Mouse (Mus musculus) liver, adult 2 months (tissue): ENCODE data around the gene Nmt1. TPM values are rescaled to one million over a fixed set of nuclear protein-coding genes. Genes with fewer than 3 reads are reported as not detected.

Source experiments
- DNase-seq: peaks from one replicate; pipeline ENCODE4 v3.0.0-alpha.2; 2011; ENCODE audit warnings: low read depth, low spot score; ENCODE audit errors: extremely low read depth
- H3K27ac ChIP-seq: fragments of 200-500 bp; replicated peaks from 2 replicates; pipeline ENCODE4 v1.5.1; 2012; ENCODE audit warnings: low read depth, mild to moderate bottlenecking, control low read depth, inconsistent platforms, low read length; ENCODE audit not compliant: insufficient read depth
- H3K27me3 ChIP-seq: fragments of 200-500 bp; 2 replicates; pipeline ENCODE4 v1.6.1; 2012; ENCODE audit warnings: mild to moderate bottlenecking, moderate library complexity, low read length, inconsistent platforms; ENCODE audit not compliant: control insufficient read depth, insufficient read depth
- H3K36me3 ChIP-seq: fragments of 200-500 bp; 2 replicates; pipeline ENCODE4 v1.6.1; 2012; ENCODE audit warnings: low read length, inconsistent platforms; ENCODE audit not compliant: control insufficient read depth, insufficient read depth
- H3K4me1 ChIP-seq: fragments of 200-500 bp; 2 replicates; pipeline ENCODE4 v1.6.1; 2011; ENCODE audit warnings: low read length; ENCODE audit not compliant: control insufficient read depth, insufficient read depth
- H3K4me3 ChIP-seq: fragments of 200-500 bp; 2 replicates; pipeline ENCODE4 v1.5.1; 2011; ENCODE audit warnings: low read depth, mild to moderate bottlenecking, control low read depth, low read length, moderate library complexity; ENCODE audit not compliant: insufficient read depth
- H3K79me2 ChIP-seq: fragments of 200-500 bp; 2 replicates; pipeline ENCODE4 v1.6.1; 2012; ENCODE audit warnings: inconsistent platforms, mild to moderate bottlenecking, low read length, moderate library complexity; ENCODE audit not compliant: control insufficient read depth, insufficient read depth
- H3K9ac ChIP-seq: fragments of 200-500 bp; 2 replicates; pipeline ENCODE4 v1.6.1; 2012; ENCODE audit warnings: low read depth, mild to moderate bottlenecking, control low read depth, inconsistent platforms, low read length
- CTCF ChIP-seq: fragments of 200-500 bp; IDR thresholded peaks from 2 replicates; pipeline ENCODE4 v1.5.1; 2011; ENCODE audit warnings: low read depth, low read length, control low read depth
- POLR2A ChIP-seq: fragments of 200-500 bp; IDR thresholded peaks from 2 replicates; pipeline ENCODE4 v1.6.1; 2011; ENCODE audit warnings: low read length, control low read depth; ENCODE audit not compliant: insufficient read depth; ENCODE audit errors: extremely low read depth
- WGBS: fragments of 180-500 bp; shearing (Covaris S2); methylation state at CpG from one replicate; pipeline ENCODE4 v1.1.7; 2018; 5-methylcytosine and 5-hydroxymethylcytosine counted together
- polyA plus RNA-seq: library from polyadenylated mRNA; depleted of rRNA; stranded (reverse); fragments of >200 nt; gene quantifications from 2 replicates; pipeline ENCODE4 v1.2.3, GENCODE M21; 2012; rRNA removed
- total RNA-seq: library from RNA; depleted of rRNA; stranded (reverse); fragments of >200 nt; gene quantifications from 2 replicates; pipeline ENCODE4 v1.2.3, GENCODE M21; 2014; rRNA removed

Nmt1 gene
- total and polyA plus RNA-seq, 2 experiments = 16.8 to 34.1 TPM

GRCm38 (mm10) chr11:103116008-103116818 lies 88.2 kb downstream of the Nmt1 start, which contains the start of gene Hexim1:
Gene Hexim1, plus strand, starts transcription at chr11:103116231.
- peak within 1 kb of the TSS; percentile 90 for H3K27ac ChIP-seq
- TF ChIP-seq CTCF = no peak
- TF ChIP-seq POLR2A = peak; percentile 97
- no peaks in the 10 kb centered on the region; the same call in 1 of the 2 replicates for H3K79me2 ChIP-seq
- WGBS = under 1% methylated on average over 53 of the region's 53 CpGs
- peak within 1 kb of the TSS; percentile 90 for H3K9ac ChIP-seq
- no peaks in the 10 kb centered on the region for H3K36me3 ChIP-seq
- no peaks in the 10 kb centered on the region for H3K27me3 ChIP-seq
- H3K4me3 ChIP-seq = peak within 1 kb of the TSS; percentile 93
- DNase-seq = peak; percentile 99
- H3K4me1 ChIP-seq = peaks cover 17% of the 10 kb centered on the region

- Histone ChIP-seq H3K27me3 (no peaks in the 10 kb centered on the region), H3K79me2 (no peaks in the 10 kb centered on the region; the same call in 1 of the 2 replicates), H3K4me3 (peak overlapping the region; percentile 93), H3K27ac (peak overlapping the region; percentile 69), H3K4me1 (peaks cover 12% of the 10 kb centered on the region), H3K9ac (peak overlapping the region; percentile 83), H3K36me3 (no peaks in the 10 kb centered on the region)
- under 1% methylated on average over 35 of the region's 35 CpGs for WGBS
- TF ChIP-seq CTCF (peak; percentile 80), POLR2A (no peak)
- peak; percentile 63 for DNase-seq
Observed at GRCm38 (mm10) chr11:103116959-103117590, 89.1 kb downstream of the Nmt1 start.

GRCm38 (mm10) chr11:103117591-103118009 lies 89.6 kb downstream of the Nmt1 start:
- peak overlapping the region; percentile 93 for H3K4me3 ChIP-seq
- H3K79me2 ChIP-seq = no peaks in the 10 kb centered on the region; the same call in 1 of the 2 replicates
- no peaks in the 10 kb centered on the region for H3K27me3 ChIP-seq
- no peaks in the 10 kb centered on the region for H3K36me3 ChIP-seq
- peak overlapping the region; percentile 69 for H3K27ac ChIP-seq
- H3K9ac ChIP-seq = peak overlapping the region; percentile 83
- H3K4me1 ChIP-seq = peaks cover 10% of the 10 kb centered on the region
- TF ChIP-seq POLR2A = no peak
- TF ChIP-seq CTCF = no peak
- WGBS = under 1% methylated on average over 38 of the region's 38 CpGs
- DNase-seq = no peak

Other genes with a start within 250 kb of the Nmt1 start
- 0.46 and 0.47 TPM in 2 replicates for gene Gjc1, start 208.5 kb upstream of the Nmt1 start, total RNA-seq
- 0.11 and 0.26 TPM in 2 replicates for gene Gjc1, start 208.5 kb upstream of the Nmt1 start, polyA plus RNA-seq
- gene Higd1b, start 192.3 kb upstream of the Nmt1 start, total RNA-seq = not detected in 2 replicates
- not detected in 2 replicates for gene Higd1b, start 192.3 kb upstream of the Nmt1 start, polyA plus RNA-seq
- 16.2 and 24.1 TPM in 2 replicates for gene Eftud2, start 147.2 kb upstream of the Nmt1 start, total RNA-seq
- 41.5 and 53.3 TPM in 2 replicates for gene Eftud2, start 147.2 kb upstream of the Nmt1 start, polyA plus RNA-seq
- gene Ccdc103, start 147.0 kb upstream of the Nmt1 start, total RNA-seq = 0.09 TPM in 1 of 2 replicates, not detected in the other
- gene Ccdc103, start 147.0 kb upstream of the Nmt1 start, polyA plus RNA-seq = 0.06 TPM in 1 of 2 replicates, not detected in the other
- gene Fam187a, start 143.0 kb upstream of the Nmt1 start, total RNA-seq = 0.07 TPM in 1 of 2 replicates, not detected in the other
- not detected in 2 replicates for gene Fam187a, start 143.0 kb upstream of the Nmt1 start, polyA plus RNA-seq
- gene Gfap, start 127.3 kb upstream of the Nmt1 start, total RNA-seq = 0.18 and 0.20 TPM in 2 replicates
- 0.29 and 0.35 TPM in 2 replicates for gene Gfap, start 127.3 kb upstream of the Nmt1 start, polyA plus RNA-seq
- 0.09 and 0.27 TPM in 2 replicates for gene Kif18b, start 103.1 kb upstream of the Nmt1 start, total RNA-seq
- gene Kif18b, start 103.1 kb upstream of the Nmt1 start, polyA plus RNA-seq = 0.05 and 0.12 TPM in 2 replicates
- gene C1ql1, start 81.5 kb upstream of the Nmt1 start, total RNA-seq = 0.27 TPM in 1 of 2 replicates, not detected in the other
- not detected in 2 replicates for gene C1ql1, start 81.5 kb upstream of the Nmt1 start, polyA plus RNA-seq
- gene Dcakd, start 143 bp downstream of the Nmt1 start, total RNA-seq = 23.9 and 30.9 TPM in 2 replicates
- gene Dcakd, start 143 bp downstream of the Nmt1 start, polyA plus RNA-seq = 45.8 and 46.3 TPM in 2 replicates
- 0.54 and 1.0 TPM in 2 replicates for gene Plcd3, start 73.5 kb downstream of the Nmt1 start, total RNA-seq
- 0.31 and 2.0 TPM in 2 replicates for gene Plcd3, start 73.5 kb downstream of the Nmt1 start, polyA plus RNA-seq
- 56.3 and 64.4 TPM in 2 replicates for gene Acbd4, start 73.5 kb downstream of the Nmt1 start, total RNA-seq
- 66.6 and 83.9 TPM in 2 replicates for gene Acbd4, start 73.5 kb downstream of the Nmt1 start, polyA plus RNA-seq
- gene Hexim1, start 88.0 kb downstream of the Nmt1 start, total RNA-seq = 10.2 and 10.5 TPM in 2 replicates
- 12.1 and 13.5 TPM in 2 replicates for gene Hexim1, start 88.0 kb downstream of the Nmt1 start, polyA plus RNA-seq
- 1.3 and 1.8 TPM in 2 replicates for gene Hexim2, start 104.2 kb downstream of the Nmt1 start, total RNA-seq
- 1.6 and 1.9 TPM in 2 replicates for gene Hexim2, start 104.2 kb downstream of the Nmt1 start, polyA plus RNA-seq
- 0.46 and 0.74 TPM in 2 replicates for gene Fmnl1, start 142.9 kb downstream of the Nmt1 start, total RNA-seq
- gene Fmnl1, start 142.9 kb downstream of the Nmt1 start, polyA plus RNA-seq = 0.86 and 2.2 TPM in 2 replicates
- gene 1700023F06Rik, start 180.4 kb downstream of the Nmt1 start, total RNA-seq = not detected in 2 replicates
- gene 1700023F06Rik, start 180.4 kb downstream of the Nmt1 start, polyA plus RNA-seq = not detected in 2 replicates
- gene Spata32, start 190.2 kb downstream of the Nmt1 start, total RNA-seq = not detected in 2 replicates
- not detected in 2 replicates for gene Spata32, start 190.2 kb downstream of the Nmt1 start, polyA plus RNA-seq
- gene Map3k14, start 239.3 kb downstream of the Nmt1 start, total RNA-seq = 1.4 and 2.2 TPM in 2 replicates
- gene Map3k14, start 239.3 kb downstream of the Nmt1 start, polyA plus RNA-seq = 2.0 and 2.1 TPM in 2 replicates